In genomic region chr13:97825361-97825760, GRCm38 (mm10) we compare ENCODE assay signal across 10 mouse cellular contexts.
A peak's percentile ranks its signal among the peaks of the same experiment; 100 is the strongest.
DNase-seq lines count a peak whose midpoint lies in the region; ATAC-seq and TF ChIP-seq lines count a peak whose summit lies in the region.
"Had no signal": no experiment of that assay in that cellular context is flagged by ENCODE, and none has a peak within 500 bp of the region (broad histone marks: within the 10 kb centered on the region; RNA-seq: fewer than 3 reads in every experiment).

No protein-coding gene starts in this region.

- ATAC-seq in forebrain, embryonic 12.5 days (ENCODE audit: low FRiP score) = peak; percentile 31
- ATAC-seq in hindbrain, postnatal 0 days = peak; percentile 6; the same call in 1 of the 2 replicates
- no peak for ATAC-seq in midbrain, embryonic 15.5 days (replicated peaks)

- H3K4me1 ChIP-seq in kidney, adult 2 months (ENCODE audit: control insufficient read depth, insufficient read depth, low read length) = no peaks in the 10 kb centered on the region
- H3K4me1 ChIP-seq in forebrain, embryonic 12.5 days = peaks cover 36% of the 10 kb centered on the region
- peaks cover 6% of the 10 kb centered on the region; the same call in 1 of the 2 replicates for H3K4me1 ChIP-seq in hindbrain, postnatal 0 days (ENCODE audit: insufficient read depth, low read length)
- peaks cover 28% of the 10 kb centered on the region for H3K4me1 ChIP-seq in midbrain, embryonic 15.5 days

- no peaks in the 10 kb centered on the region for H3K27me3 ChIP-seq in kidney, adult 2 months (replicated peaks; ENCODE audit: control insufficient read depth, insufficient read depth, low read length)
- no peaks in the 10 kb centered on the region for H3K27me3 ChIP-seq in forebrain, embryonic 12.5 days
- no peaks in the 10 kb centered on the region for H3K27me3 ChIP-seq in hindbrain, postnatal 0 days (ENCODE audit: insufficient read depth, low read length)
- H3K27me3 ChIP-seq in midbrain, embryonic 15.5 days (replicated peaks) = no peaks in the 10 kb centered on the region
- H3K27me3 ChIP-seq: heart, embryonic 15.5 days had no signal

- no peak for TF ChIP-seq CTCF in kidney, adult 2 months (conservative IDR thresholded peaks at IDR 0.05; ENCODE audit: insufficient read depth, insufficient read length, low read depth, low read length)
- no peak for TF ChIP-seq CTCF in hindbrain, postnatal 0 days (IDR thresholded peaks at IDR 0.05; ENCODE audit: low read depth)

- H3K36me3 ChIP-seq in kidney, adult 2 months (ENCODE audit: control insufficient read depth, insufficient read depth, low read length) = no peaks in the 10 kb centered on the region
- H3K36me3 ChIP-seq in forebrain, embryonic 12.5 days (replicated peaks) = no peaks in the 10 kb centered on the region
- no peaks in the 10 kb centered on the region for H3K36me3 ChIP-seq in hindbrain, postnatal 0 days (ENCODE audit: insufficient read depth, low read length)
- H3K36me3 ChIP-seq in midbrain, embryonic 15.5 days (replicated peaks) = no peaks in the 10 kb centered on the region
- H3K36me3 ChIP-seq: heart, embryonic 15.5 days had no signal

- H3K9ac ChIP-seq in forebrain, embryonic 12.5 days = no peak overlapping the region
- H3K9ac ChIP-seq in hindbrain, postnatal 0 days (replicated peaks; ENCODE audit: low read length) = no peak overlapping the region
- no peak overlapping the region for H3K9ac ChIP-seq in midbrain, embryonic 15.5 days
- H3K9ac ChIP-seq: heart, embryonic 15.5 days; lung, embryonic 14.5 days had no signal

- 81% methylated on average over 3 of the region's 3 CpGs for WGBS in kidney, adult 2 months
- WGBS in forebrain, embryonic 12.5 days = 13% methylated on average over 3 of the region's 3 CpGs
- WGBS in hindbrain, postnatal 0 days = 36% methylated on average over 3 of the region's 3 CpGs
- WGBS in midbrain, embryonic 15.5 days = 25% methylated on average over 3 of the region's 3 CpGs

- DNase-seq in kidney, postnatal 10 days = peak; percentile 4
- DNase-seq in kidney, adult 2 months = no peak
- DNase-seq in hindbrain, postnatal 0 days (ENCODE audit: low spot score) = no peak
- DNase-seq in natural killer cell, adult 2 months (ENCODE audit: low spot score in 2 of 2) = no peak
- no peak for DNase-seq in thymus, postnatal 4 days
- DNase-seq in B cell, adult 2 months = no peak

- no peak for TF ChIP-seq POLR2A in kidney, adult 2 months (IDR thresholded peaks at IDR 0.05; ENCODE audit: low read depth, low read length)

- no peak overlapping the region for H3K27ac ChIP-seq in kidney, adult 2 months (ENCODE audit: insufficient read depth, low read depth, low read length)
- H3K27ac ChIP-seq in forebrain, embryonic 12.5 days = peak overlapping the region; percentile 82
- H3K27ac ChIP-seq in hindbrain, postnatal 0 days = no peak overlapping the region
- H3K27ac ChIP-seq in midbrain, embryonic 15.5 days = peak overlapping the region; percentile 48
- H3K27ac ChIP-seq: heart, embryonic 15.5 days had no signal

- H3K4me3 ChIP-seq in kidney, adult 2 months (ENCODE audit: insufficient read depth, low read depth, low read length) = no peak overlapping the region
- no peak overlapping the region for H3K4me3 ChIP-seq in forebrain, embryonic 12.5 days (replicated peaks)
- H3K4me3 ChIP-seq in hindbrain, postnatal 0 days (ENCODE audit: low read length) = no peak overlapping the region
- H3K4me3 ChIP-seq in midbrain, embryonic 15.5 days = no peak overlapping the region
- H3K4me3 ChIP-seq: heart, embryonic 15.5 days had no signal

- H3K4me2 ChIP-seq in forebrain, embryonic 12.5 days = peak overlapping the region; percentile 19
- no peak overlapping the region for H3K4me2 ChIP-seq in hindbrain, postnatal 0 days (ENCODE audit: low read depth, low read length)
- peak overlapping the region; percentile 15; the same call in 1 of the 2 replicates for H3K4me2 ChIP-seq in midbrain, embryonic 15.5 days
- H3K4me2 ChIP-seq: heart, embryonic 15.5 days had no signal

- no peaks in the 10 kb centered on the region for H3K9me3 ChIP-seq in forebrain, embryonic 12.5 days
- H3K9me3 ChIP-seq in hindbrain, postnatal 0 days (ENCODE audit: low read length) = no peaks in the 10 kb centered on the region
- no peaks in the 10 kb centered on the region for H3K9me3 ChIP-seq in midbrain, embryonic 15.5 days
- H3K9me3 ChIP-seq: heart, embryonic 15.5 days had no signal

Comparison
In these comparisons a context has a peak if more than half of its experiments do, and no peak if none do; other contexts are left out.
1. H3K27ac ChIP-seq: peak in forebrain, embryonic 12.5 days (single experiment) and midbrain, embryonic 15.5 days (single experiment); none in kidney, adult 2 months (single experiment) and hindbrain, postnatal 0 days (single experiment).